Mouse (Mus musculus) G1E (cell line): ENCODE measurements around the gene Gzmm.

Source experiments
- CTCF ChIP-seq: IDR thresholded peaks from 2 replicates; pipeline ENCODE4 v1.5.1; 2012; ENCODE audit warnings: low read depth, low read length, inconsistent platforms, mixed read lengths
- GATA1 ChIP-seq: IDR thresholded peaks from 2 replicates; pipeline ENCODE4 v1.6.1; 2012; ENCODE audit warnings: borderline replicate concordance, low read length, inconsistent platforms, mixed read lengths
- GATA2 ChIP-seq: IDR thresholded peaks from 2 replicates; pipeline ENCODE4 v1.6.1; 2012; ENCODE audit warnings: low read depth, low read length, inconsistent platforms, borderline replicate concordance
- POLR2AphosphoS5 ChIP-seq: IDR thresholded peaks from 2 replicates; pipeline ENCODE4 v1.6.1; 2012; ENCODE audit warnings: low read depth, low read length, inconsistent platforms; ENCODE audit not compliant: insufficient replicate concordance
- TAL1 ChIP-seq: conservative IDR thresholded peaks from 2 replicates; pipeline ENCODE4 v1.6.1; 2012; ENCODE audit warnings: low read depth, low read length, inconsistent platforms, mixed read lengths

DNA sequence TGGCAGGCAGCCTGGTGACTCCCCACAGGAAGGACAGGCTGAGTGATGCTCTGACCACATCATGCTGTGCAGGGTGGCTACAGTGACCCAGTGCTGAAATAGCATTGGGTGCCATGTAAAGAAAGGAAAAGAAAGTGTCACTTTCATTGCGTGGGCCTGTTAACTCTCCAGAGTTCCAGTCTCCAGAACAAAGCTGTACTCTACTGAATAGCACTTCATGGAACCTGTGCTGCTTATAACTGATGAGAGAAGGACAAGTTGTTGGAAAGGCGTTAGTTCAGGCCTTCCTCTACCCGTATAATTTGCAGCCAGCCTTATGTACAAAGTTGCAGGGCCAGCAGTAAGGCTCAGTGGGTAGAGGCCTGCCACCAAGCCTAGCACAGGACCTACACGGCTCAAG is at the start of gene Gzmm:
- TF ChIP-seq CTCF (no peak), POLR2AphosphoS5 (no peak; the same call in 1 of the 2 replicates), TAL1 (no peak), GATA2 (no peak), GATA1 (no peak)
